Mouse (Mus musculus): ENCODE results near the gene Stra6.

DNA sequence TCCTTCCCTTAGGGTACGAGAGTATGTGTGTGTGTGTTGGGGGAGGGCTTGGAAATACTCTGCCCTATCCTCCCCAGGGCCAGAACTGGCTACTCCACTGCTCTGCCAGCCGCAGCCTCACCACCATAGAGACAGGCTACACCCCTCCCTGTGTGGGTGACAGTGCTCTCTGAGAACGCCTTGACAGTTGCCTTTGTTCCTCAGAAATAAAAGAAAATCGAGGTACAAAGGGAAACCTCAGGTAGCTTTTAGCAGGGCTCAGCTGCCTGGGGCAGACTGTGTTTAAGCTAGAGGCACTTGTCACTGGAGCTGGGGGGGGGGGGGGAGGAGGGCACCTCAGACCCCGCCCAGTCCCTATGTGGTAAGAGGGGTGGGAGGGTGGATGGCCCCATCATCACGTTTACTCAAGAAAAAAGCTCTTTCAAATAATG lies 48.7 kb downstream of the Stra6 start:
- TF ChIP-seq CTCF (IDR thresholded peaks at IDR 0.05; ENCODE audit: low read depth) = no peak
- TF ChIP-seq EP300 (IDR thresholded peaks at IDR 0.05; ENCODE audit: low read depth) = no peak

Measured in liver, embryonic 14.5 days (tissue).